Mouse (Mus musculus) thymus, postnatal 4 days (tissue): ENCODE data around the gene Cic.

Experiments used
- DNase-seq: peaks from one replicate; pipeline ENCODE4 v3.0.0; 2021

The Cic gene

GRCm38 (mm10) chr7:25270652-25271633 is 3.4 kb downstream of the Cic start:
- DNase-seq = no peak

GRCm38 (mm10) chr7:25271651-25272444 is 4.3 kb downstream of the Cic start:
- no peak for DNase-seq

- no peak for DNase-seq
These were observed 5.1 kb downstream of the Cic start for GRCm38 (mm10) chr7:25272445-25273258.

GRCm38 (mm10) chr7:25273259-25274241 is 6.0 kb downstream of the Cic start:
- peak; percentile 15 for DNase-seq

GRCm38 (mm10) chr7:25274571-25274970 is 7.1 kb downstream of the Cic start:
- DNase-seq = peak; percentile 51

- DNase-seq = no peak
These were observed 7.5 kb downstream of the Cic start for GRCm38 (mm10) chr7:25274996-25275395.

GRCm38 (mm10) chr7:25275555-25276298 is 8.2 kb downstream of the Cic start:
- DNase-seq = no peak

- peak; percentile 20 for DNase-seq
These were observed 9.9 kb downstream of the Cic start for GRCm38 (mm10) chr7:25277405-25277804.

GRCm38 (mm10) chr7:25277998-25278340 is 10.5 kb downstream of the Cic start:
- no peak for DNase-seq

GRCm38 (mm10) chr7:25278341-25279075 is 11.0 kb downstream of the Cic start:
- peak; percentile 86 for DNase-seq

GRCm38 (mm10) chr7:25279076-25279860 is 11.8 kb downstream of the Cic start:
- peak; percentile 89 for DNase-seq

- peak; percentile 46 for DNase-seq
These were observed 12.6 kb downstream of the Cic start for GRCm38 (mm10) chr7:25279861-25280791.

- DNase-seq = peak; percentile 15
These were observed 13.7 kb downstream of the Cic start for GRCm38 (mm10) chr7:25281166-25281733.

GRCm38 (mm10) chr7:25281734-25282601 is 14.5 kb downstream of the Cic start:
- DNase-seq = peak; percentile 99

- peak; percentile 61 for DNase-seq
These were observed 15.3 kb downstream of the Cic start for GRCm38 (mm10) chr7:25282731-25283211.

- peak; percentile 30 for DNase-seq
These were observed 16.1 kb downstream of the Cic start for GRCm38 (mm10) chr7:25283637-25284036.
